Mouse (Mus musculus) adrenal gland, adult 18-20 months (tissue): ENCODE data around the gene Baz2a. TPM values are rescaled to one million over a fixed set of nuclear protein-coding genes. Genes with fewer than 3 reads are reported as not detected.
"Not testable (repeated sequence)": the region's sequence is repeated elsewhere in the genome, so short reads cannot be mapped to it uniquely, and the experiment has no call there.

Source experiments
- DNase-seq, 2 experiments: peaks; one replicate each; pipeline ENCODE4 v3.0.0; 2021 to 2022; ENCODE audit warnings: low spot score in 2 of 2
- long read RNA-seq, 2 experiments: library from polyadenylated mRNA; stranded (forward); transcript quantifications; one replicate each; pipeline ENCODE4 v2.0.0; 2021
- total RNA-seq, 2 experiments: library from RNA; stranded (reverse); gene quantifications; 1 replicate in 1 of 2; 2 replicates in 1 of 2; pipeline ENCODE4 v1.2.3; 2021

Gene Baz2a
- 10 to 100 TPM; 35.6 to 45.3 TPM for total RNA-seq
- long read RNA-seq, experiment 1, partial matches to known transcripts: 3 of 3 reads
- long read RNA-seq, experiment 1, other reads (novel, unspliced or antisense): 0 of 3 reads
- long read RNA-seq, experiment 2, partial matches to known transcripts: 1 of 12 reads
- long read RNA-seq, experiment 2, other reads (novel, unspliced or antisense): 11 of 12 reads

DNA sequence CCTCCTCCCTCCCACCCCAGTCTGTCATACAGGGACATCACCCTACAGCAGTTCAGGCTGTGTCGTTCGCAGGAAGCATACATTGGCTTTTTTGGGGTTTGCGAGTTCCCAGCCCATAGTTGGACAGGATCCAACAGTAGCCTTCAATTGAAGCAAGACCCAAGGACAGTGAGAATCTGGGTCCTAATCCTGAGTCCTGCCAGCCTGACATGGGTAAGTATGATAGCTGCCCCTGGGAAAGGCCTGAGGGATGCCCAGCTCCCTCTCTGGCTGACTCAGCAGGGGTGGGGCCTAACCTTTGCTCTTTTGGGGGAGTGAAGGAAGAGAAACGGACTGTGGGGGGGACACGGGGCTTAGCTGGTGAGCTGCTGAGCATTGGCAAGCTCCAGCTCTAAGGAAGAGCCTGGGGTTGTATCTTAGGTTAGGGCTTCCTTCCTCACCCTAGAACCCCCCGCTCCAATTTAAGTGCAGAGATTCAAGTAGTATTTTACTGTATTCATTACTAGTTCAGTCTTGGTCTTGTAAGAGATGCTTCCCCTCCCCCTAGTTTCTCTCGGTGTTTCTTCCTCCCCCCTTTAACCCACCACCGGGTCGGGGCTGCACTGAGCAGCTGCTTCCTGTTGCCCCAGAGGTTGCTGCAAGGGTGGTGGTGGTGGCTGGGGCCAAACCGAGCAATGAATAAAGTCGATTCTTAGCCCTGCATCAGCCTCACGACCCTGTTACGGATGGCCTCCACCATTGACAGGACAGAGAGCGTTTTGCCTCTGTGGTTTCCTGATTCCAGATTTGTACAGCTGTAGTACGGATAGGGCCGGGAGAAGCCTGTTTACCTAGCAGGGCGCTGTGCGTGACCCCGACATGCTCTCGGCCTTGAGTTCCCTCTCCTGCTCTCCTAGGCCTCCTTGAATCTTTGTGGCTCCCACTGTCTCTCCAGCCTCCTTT, at the start of gene Baz2a:
TSS of gene Baz2a (plus strand) at position 14 of the 942 bp plus-strand sequence.
- DNase-seq: peak; percentile 59 to 65

DNA sequence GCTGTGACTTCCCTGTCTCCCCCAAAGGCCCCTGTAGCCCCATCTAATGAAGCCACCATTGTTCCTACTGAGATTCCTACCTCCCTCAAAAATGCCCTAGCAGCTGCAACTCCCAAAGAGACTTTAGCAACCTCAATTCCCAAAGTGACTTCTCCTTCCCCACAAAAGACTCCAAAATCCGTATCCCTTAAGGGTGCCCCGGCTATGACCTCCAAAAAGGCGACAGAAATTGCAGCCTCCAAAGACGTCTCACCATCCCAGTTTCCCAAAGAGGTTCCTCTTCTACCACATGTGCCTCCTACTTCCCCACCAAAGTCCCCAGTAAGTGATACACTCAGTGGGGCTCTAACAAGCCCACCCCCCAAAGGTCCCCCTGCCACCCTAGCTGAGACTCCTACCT, 49.7 kb upstream of the Baz2a start:
- no peak for DNase-seq

DNA sequence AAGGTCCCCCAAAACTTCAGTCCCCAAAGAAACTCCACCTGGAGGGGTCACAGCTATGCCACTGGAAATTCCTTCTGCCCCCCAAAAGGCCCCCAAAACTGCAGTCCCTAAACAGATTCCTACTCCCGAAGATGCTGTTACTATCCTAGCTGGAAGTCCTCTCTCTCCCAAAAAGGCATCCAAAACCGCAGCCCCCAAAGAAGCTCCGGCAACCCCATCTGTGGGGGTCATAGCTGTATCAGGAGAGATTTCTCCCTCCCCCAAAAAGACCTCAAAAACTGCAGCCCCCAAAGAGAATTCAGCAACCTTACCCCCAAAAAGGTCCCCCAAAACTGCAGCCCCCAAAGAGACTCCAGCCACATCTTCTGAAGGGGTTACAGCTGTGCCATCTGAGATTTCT, 48.9 kb upstream of the Baz2a start:
- no peak for DNase-seq

DNA sequence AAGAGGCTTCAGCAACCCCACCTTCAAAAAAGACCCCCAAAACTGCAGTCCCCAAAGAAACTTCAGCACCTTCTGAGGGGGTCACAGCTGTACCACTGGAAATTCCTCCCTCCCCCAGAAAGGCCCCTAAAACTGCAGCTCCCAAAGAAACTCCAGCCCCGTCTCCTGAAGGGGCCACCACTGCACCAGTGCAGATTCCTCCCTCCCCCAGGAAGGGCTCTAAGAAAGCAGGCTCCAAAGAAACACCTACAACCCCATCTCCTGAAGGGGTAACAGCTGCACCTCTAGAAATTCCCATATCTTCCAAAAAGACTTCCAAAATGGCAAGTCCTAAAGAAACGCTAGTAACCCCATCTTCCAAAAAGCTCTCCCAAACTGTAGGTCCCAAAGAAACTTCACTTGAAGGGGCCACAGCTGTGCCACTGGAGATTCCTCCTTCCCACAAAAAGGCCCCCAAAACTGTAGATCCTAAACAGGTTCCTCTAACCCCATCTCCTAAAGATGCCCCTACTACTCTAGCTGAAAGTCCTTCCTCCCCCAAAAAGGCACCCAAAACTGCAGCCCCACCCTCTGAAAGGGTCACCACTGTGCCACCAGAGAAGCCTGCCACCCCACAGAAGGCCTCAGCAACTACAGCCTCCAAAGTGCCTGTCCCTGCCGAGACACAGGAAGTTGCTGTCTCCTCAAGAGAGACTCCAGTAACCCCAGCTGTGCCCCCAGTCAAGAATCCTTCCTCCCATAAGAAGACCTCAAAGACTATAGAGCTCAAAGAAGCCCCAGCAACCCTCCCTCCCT, 48.1 kb upstream of the Baz2a start:
- no peak for DNase-seq

DNA sequence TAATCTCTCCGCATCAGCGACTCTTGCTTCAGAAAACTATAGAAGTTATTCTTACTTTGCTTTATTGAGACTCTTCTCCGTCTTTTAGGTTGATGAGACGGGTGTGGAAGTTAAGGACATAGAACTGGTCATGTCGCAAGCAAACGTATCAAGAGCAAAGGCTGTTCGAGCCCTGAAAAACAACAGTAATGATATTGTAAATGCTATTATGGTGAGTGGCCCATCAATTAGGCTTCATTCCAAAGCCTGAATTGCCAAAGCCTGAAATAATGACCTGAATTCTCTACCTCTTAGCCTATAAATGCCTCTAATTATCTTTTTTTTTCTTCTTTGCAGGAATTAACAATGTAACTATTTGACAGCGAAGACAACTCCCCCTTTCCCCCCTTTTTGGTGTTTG, 43.2 kb upstream of the Baz2a start:
- no peak for DNase-seq

DNA sequence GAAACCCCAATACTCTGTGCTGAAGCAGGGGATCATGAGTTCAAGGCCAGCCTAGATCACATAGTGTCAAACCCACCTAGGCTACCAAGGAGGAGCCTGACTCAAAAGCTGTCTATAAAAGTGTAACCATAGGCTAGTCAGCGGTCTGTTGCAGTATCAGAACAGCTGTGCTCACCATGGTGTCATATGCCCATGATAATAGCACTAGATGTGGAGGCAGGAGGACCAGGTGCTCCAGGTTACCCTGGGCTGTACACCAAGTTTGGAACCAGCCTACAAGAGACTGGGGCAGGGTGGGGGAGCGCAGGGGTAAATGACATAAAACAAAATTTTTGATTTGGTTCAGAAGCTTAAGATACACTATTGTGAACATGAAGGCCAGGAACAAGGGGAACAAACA, 41.6 kb upstream of the Baz2a start:
- no peak for DNase-seq

DNA sequence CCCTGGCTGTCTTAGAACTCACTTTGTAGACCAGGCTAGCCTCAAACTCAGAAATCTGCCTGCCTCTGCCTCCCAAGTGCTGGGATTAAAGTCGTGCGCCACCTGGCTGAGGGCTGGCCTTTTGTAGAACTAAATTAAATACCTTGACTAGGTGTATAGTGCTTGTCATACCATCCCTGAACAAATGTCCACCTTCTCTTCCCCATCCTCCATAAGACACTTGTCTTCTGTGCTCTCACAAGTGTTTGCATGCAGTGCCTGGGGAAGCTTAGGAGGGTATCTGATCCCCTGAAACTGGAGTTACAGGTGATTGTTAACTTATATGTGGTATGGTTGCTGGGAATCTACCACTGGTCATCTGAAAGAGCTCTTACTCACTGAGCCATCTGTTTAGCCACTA, 41.0 kb upstream of the Baz2a start:
- no peak for DNase-seq

DNA sequence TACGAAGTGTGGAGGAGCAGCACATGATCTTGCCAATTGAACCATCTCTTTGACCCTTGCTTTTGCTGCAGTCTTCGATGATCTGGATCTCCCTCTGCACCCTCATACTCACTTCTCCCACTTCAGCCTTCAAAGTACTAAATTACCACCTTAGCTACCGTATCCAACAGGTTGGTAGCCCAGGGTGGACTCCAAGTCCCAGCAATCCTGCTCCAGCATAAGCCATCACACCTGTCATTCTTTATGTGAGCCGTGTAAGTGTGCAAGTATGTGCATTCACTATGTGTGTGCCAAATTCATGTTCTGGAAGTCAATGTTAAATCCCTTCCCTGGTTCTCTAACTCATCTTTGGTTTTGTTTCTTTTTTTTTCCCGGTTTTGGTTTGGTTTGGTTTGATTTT, 39.8 kb upstream of the Baz2a start:
- no peak for DNase-seq

DNA sequence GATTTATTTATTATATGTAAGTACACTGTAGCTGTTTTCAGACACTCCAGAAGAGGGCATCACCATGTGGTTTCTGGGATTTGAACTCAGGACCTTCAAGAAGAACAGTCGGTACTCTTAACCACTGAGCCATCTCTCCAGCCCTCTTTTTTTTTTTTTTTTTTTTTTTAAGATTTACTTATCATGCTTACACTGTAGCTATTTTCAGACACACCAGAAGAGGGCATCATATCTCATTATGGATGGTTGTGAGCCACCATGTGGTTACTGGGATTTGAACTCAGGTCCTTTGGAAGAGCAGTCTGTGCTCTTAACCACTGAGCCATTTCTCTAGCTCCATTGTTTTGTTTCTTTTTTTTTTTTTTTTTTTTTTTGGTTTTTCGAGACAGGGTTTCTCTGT, 39.2 kb upstream of the Baz2a start:
- not testable (repeated sequence) for DNase-seq

DNA sequence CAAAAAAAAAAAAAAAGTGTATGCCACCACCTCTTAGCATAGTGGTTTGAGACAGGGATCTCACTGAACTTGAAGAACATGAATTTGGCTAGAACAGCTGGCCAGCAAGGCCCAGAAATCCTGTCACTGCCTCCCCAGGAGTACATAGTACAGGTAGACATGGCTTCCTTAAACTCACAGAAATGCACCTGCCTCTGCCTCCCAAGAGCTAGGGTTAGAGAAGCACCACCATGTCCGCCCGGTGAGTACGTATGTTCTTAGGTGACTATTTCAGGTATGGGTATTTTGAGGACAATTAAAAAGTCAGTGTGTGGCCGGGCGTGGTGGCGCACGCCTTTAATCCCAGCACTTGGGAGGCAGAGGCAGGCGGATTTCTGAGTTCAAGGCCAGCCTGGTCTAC, 38.4 kb upstream of the Baz2a start:
- DNase-seq: no peak

DNA sequence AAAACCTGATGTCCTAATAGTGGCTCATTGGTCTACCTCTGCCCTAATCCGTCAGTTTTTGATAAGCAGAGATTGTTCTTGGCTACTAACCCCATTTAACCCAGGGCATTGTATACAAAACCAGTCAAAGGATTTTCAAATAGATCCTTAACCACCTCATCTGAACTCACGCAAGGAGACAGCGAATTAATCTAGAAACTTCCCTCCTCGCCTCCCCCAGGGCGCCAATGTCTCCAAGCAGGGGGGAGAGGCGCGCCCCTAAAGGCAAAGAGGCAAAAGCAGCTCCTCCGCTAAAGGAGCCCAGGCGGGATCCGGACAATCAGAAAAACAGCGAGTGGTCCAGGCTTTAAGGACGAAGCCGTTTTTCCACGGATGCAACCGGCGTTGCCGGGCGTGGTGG, 33.2 kb upstream of the Baz2a start:
- DNase-seq: no peak

DNA sequence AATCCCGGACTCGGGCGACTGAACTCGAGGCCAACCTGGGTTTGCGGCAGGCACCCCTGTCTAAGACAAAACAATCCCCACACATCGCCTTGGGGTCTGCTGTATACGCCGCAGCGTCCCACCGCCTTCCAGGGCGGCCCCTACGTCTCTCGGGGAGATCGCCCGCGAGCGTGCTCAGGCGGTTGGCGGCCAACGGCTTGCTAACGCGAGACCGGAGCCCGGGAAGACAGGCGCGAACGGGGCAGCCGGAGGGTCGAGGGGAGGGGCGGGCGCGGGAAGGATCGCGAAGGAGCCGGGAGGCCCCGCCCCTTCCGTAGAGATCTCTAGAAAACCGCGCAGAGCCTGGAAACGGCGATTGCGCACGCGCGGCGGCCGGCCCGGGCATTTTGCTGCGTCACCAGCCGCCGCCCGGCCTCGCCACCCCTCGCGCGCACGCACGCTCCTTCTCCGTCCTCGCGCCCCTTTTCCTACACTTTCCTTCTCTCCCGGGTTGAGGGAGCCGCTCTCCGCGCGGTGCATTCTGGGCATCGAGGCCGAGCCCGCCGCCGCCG, 32.7 kb upstream of the Baz2a start, which contains the start of gene Ptges3:
TSS of gene Ptges3 (plus strand) at position 354 of the 551 bp plus-strand sequence.
- peak; percentile 97 to 98 for DNase-seq

DNA sequence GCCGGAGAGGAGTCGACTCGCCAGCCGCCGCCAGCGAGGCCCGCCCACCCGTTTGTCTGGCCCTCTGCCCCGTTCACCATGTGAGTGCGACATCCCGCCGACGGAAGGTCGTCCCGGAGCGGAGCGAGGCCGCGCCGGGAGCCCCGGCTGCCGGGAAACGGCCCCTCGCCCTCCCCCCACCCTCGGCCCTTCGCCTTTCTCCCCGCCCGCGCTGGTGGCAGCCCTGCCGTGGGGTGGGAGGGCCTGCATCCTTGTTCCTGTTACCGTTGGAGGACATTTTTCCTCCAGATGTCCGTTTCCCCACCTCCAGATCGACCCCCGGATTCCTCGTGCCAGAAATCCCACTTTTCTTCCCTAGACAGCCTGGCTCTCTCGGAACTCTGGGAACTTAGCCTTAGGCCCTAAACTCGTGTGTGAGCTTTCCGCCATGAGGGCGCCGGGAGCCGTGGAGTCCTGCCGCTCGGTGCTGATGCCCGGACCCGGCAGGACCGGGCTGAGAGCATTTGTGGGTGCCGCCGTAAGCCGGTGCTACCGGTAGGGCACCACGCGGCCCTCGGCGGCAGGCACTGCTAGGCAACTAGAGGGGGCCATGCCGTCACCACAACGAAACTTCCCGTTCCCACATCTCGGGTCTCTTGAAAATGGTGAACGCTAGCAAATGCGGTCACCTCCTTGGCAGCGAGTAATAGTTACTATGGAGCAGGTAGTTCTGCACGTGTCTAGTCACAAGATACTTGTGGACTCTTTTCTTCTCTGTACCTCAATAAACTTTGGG, 32.0 kb upstream of the Baz2a start:
- DNase-seq: peak; percentile 55 to 56

DNA sequence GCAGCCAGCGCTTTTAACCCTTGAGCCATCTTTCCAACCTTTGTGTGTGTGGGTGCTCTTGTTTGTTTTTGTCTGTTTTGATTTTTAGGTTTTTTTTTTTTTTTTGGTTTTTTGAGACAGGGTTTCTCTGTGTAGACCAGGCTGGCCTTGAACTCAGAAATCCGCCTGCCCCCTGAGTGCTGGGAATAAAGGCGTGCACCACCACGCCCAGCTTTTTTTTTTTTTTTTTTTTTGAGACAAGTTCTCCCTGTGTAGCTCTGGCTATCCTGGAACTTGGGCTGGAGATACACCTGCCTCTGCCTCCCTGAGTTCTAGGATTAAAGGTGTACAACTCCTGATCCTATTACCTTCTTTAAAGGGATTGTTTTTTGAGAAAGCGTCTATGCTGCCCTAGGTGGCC, 30.3 kb upstream of the Baz2a start:
- no peak for DNase-seq

DNA sequence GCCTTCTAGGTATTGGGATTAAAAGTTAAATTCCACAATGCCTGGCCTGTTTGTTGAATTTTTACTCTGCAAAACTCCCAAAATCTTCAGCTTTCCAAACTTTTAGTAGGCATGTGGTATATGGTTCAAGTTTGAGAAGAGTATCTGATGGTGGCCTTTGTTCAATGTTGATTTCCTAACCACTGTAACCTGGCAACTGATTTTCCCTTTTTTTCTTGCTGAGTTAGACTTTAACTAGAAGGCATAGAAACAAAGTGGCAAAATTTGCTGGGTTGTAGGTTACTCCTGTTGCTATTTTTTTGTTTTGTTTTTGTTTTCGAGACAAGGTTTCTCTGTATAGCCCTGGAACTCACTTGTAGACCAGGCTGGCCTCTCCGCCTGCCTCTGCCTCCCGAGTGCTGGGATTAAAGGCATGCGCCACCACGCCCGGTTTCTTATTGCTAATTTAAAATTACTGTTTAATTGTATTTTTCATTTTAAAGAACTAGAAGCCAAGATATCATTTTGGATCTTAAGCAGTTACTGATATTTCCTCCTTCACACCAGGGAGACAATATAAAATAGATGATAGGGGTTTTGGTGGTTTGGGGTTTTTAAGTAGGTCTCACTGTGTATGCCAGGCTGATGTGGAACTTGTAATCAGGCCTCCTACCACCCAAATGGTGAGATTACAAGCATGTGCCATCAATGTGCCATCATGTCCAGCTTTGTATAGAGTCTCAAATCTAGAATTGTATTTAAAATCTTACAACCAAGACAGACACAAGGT, 29.0 kb upstream of the Baz2a start:
- DNase-seq: no peak

DNA sequence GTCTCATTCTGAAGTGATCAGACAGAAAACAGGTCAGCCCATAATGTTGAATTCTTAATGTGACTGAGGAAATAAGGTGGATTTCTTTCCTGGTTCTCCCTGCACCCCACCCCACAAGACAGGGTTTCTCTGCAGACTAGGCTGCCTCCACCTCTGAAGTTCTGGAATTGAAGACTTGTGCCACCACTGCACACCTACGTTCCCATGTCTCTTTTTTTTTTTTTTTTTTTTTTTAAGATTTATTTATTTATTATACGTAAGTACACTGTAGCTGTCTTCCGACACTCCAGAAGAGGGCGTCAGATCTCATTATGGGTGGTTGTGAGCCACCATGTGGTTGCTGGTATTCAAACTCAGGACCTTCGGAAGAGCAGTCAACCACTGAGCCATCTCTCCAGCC, 25.3 kb upstream of the Baz2a start:
- DNase-seq: no peak

DNA sequence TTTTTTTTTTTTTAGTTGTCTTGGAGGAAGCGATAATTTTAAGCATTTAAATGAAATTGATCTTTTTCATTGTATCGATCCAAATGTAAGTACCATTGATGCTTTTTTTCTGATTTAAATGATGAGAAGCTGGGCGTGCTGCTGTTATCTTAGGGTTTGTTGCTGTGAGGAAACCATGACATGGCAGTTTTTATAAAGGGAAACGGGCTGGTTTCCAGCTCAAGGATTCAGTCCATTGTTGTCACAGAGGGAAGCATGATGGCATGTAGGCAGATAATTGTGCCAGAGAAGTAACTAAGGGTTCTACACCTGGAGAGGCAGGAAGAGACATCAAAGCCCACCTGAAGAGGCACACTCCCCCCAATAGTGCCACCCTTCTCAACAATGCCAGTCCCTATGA, 22.2 kb upstream of the Baz2a start:
- DNase-seq: no peak

DNA sequence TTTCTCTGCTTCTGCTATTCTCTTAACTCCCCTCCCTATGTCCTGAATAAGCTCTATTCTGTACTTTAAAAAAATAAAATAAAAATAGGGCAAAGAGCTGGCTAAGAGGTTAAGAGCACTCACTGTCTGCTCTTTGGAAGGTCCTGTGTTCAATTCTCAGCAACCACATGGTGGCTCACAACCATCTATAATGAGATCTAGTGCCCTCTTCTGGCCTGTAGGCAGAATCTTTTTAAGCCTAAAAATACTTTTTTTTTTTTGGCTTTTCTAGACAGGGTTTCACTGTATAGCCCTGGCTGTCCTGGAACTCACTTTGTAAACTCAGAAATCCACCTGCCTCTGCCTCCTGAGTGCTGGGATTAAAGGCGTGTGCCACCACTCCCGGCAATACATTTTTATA, 20.9 kb upstream of the Baz2a start:
- DNase-seq: not testable (repeated sequence)

DNA sequence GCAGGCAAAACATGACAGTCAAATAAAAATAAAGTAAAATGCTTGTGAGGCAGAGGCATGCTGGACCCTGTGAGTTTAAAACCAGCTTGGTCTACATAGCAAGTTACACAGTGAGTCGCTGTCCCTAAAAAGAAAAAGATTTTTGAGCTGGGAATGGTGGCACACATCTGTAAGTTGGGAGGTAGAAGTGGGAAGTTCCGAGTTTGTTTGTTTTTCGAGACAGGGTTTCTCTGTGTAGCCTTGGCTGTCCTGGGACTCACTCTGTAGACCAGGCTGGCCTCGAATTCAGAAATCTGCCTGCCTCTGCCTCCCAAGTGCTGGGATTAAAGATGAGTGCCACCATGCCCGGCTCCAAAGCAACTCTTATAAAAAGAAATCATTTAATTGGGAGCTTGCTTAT, 13.1 kb upstream of the Baz2a start:
- DNase-seq: not testable (repeated sequence)

DNA sequence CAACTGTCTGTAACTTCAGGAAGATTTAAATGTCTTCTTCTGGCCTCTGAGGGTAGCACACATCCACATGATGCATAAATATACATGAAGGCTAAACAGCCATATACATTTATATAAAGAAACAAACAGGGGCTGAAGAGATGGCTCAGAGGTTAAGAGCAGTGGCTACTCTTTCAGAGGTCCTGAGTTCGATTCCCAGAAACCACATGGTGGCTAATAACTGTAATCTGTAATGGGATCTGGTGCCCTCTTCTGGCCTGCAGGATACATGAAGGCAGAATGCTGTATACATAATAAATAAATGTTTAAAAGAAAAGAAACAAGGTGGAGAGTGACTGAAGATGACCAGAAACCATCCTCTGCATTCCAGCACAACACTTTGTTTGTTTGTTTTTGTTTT, 10.9 kb upstream of the Baz2a start:
- DNase-seq: no peak
